Mouse (Mus musculus) hindbrain, embryonic 11.5 days (tissue): ENCODE results near the gene Gm49342. TPM values are rescaled to one million over a fixed set of nuclear protein-coding genes. Genes with fewer than 3 reads are reported as not detected.

Experiments
- ATAC-seq: fragments of 200-750 bp; cut with Nextera tagmentation; 2 replicates; pipeline ENCODE4 v1.8.0; 2017; ENCODE audit warnings: mild to moderate bottlenecking, moderate TSS enrichment, moderate library complexity; ENCODE audit not compliant: low FRiP score
- DNase-seq: peaks from one replicate; pipeline ENCODE4 v3.0.0-alpha.2; 2015; ENCODE audit warnings: low spot score
- H3K27ac ChIP-seq: fragments of 300-500 bp; sonication (generic); 2 replicates; pipeline ENCODE4 v1.5.1; 2014; ENCODE audit warnings: mild to moderate bottlenecking, low read depth, low read length
- H3K27me3 ChIP-seq: fragments of 300-500 bp; sonication (generic); 2 replicates; pipeline ENCODE4 v1.6.1; 2014; ENCODE audit warnings: mild to moderate bottlenecking, low read length, moderate library complexity, mixed read lengths; ENCODE audit not compliant: control insufficient read depth, insufficient read depth
- H3K36me3 ChIP-seq: fragments of 300-500 bp; sonication (generic); 2 replicates; pipeline ENCODE4 v1.6.1; 2014; ENCODE audit warnings: mild to moderate bottlenecking, low read length, moderate library complexity, mixed read lengths; ENCODE audit not compliant: control insufficient read depth, insufficient read depth
- H3K4me1 ChIP-seq: fragments of 300-500 bp; sonication (generic); replicated peaks from 2 replicates; pipeline ENCODE4 v1.6.1; 2014; ENCODE audit warnings: low read length, mixed read lengths; ENCODE audit not compliant: control insufficient read depth, insufficient read depth
- H3K4me2 ChIP-seq: fragments of 300-500 bp; sonication (generic); replicated peaks from 2 replicates; pipeline ENCODE4 v1.6.1; 2014; ENCODE audit warnings: mild to moderate bottlenecking, low read depth, low read length
- H3K4me3 ChIP-seq: fragments of 300-500 bp; sonication (generic); 2 replicates; pipeline ENCODE4 v1.5.1; 2014; ENCODE audit warnings: low read depth, low read length
- H3K9ac ChIP-seq: fragments of 300-500 bp; sonication (generic); 2 replicates; pipeline ENCODE4 v1.6.1; 2014; ENCODE audit warnings: low read depth, low read length
- H3K9me3 ChIP-seq: fragments of 300-500 bp; sonication (generic); 2 replicates; pipeline ENCODE4 v1.6.1; 2016; ENCODE audit warnings: low read length; ENCODE audit not compliant: control insufficient read depth
- WGBS: fragments of 180-500 bp; shearing (Covaris S2); extraction: QIAGEN DNeasy Blood & Tissue Kit; methylation state at CpG from one replicate; pipeline ENCODE4 v1.1.7; 2014; 5-methylcytosine and 5-hydroxymethylcytosine counted together
- polyA plus RNA-seq: library from polyadenylated mRNA; unstranded; fragments of >200 nt; fragmentation: Nextera tagmentation; extraction: Ambion mirVana; gene quantifications from 2 replicates; pipeline ENCODE4 v1.2.1, GENCODE M21; 2014

Gm49342 gene
- polyA plus RNA-seq, 1 experiment from 2014 or later = not detected

- H3K36me3 ChIP-seq = no peaks in the 10 kb centered on the region
- H3K4me2 ChIP-seq = no peak overlapping the region
- H3K27ac ChIP-seq = no peak overlapping the region
- ATAC-seq = no peak
- no peak overlapping the region for H3K9ac ChIP-seq
- no peaks in the 10 kb centered on the region for H3K27me3 ChIP-seq
- DNase-seq = no peak
- no peak overlapping the region for H3K4me3 ChIP-seq
- H3K4me1 ChIP-seq = no peaks in the 10 kb centered on the region
- H3K9me3 ChIP-seq = no peaks in the 10 kb centered on the region
- WGBS = 88% methylated on average over 5 of the region's 5 CpGs
Observed at GRCm38 (mm10) chr14:50981837-50982236, 37.5 kb downstream of the Gm49342 start.

GRCm38 (mm10) chr14:50987668-50988067 is 43.4 kb downstream of the Gm49342 start:
- Histone ChIP-seq H3K4me2 (no peak overlapping the region), H3K27me3 (no peaks in the 10 kb centered on the region), H3K9ac (no peak overlapping the region), H3K36me3 (no peaks in the 10 kb centered on the region), H3K27ac (no peak overlapping the region), H3K4me3 (no peak overlapping the region), H3K4me1 (no peaks in the 10 kb centered on the region), H3K9me3 (no peaks in the 10 kb centered on the region)
- WGBS = 87% methylated on average over 2 of the region's 2 CpGs
- ATAC-seq (no peak), DNase-seq (no peak)

DNA sequence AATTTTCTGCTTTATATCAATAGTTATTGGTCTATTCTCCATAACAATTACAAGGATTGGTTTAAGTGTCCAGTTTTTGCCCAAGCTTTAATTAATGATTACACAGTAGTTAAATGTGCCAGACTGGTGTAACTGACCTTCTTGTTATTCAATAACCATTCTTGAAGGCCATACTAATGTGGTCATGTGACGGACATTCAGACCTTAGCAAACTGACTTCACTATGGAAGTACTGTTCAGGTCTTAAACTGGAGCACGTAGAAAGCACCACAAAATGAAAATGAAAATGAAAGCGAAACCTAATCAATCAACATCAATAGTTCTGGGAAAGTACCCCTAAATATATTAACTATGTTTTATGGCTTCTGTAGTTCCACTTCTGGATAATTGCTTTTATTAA is 46.7 kb downstream of the Gm49342 start:
- no peak for ATAC-seq
- Histone ChIP-seq H3K9ac (no peak overlapping the region), H3K4me3 (no peak overlapping the region), H3K4me2 (no peak overlapping the region), H3K4me1 (no peaks in the 10 kb centered on the region), H3K27ac (no peak overlapping the region), H3K36me3 (no peaks in the 10 kb centered on the region), H3K9me3 (no peaks in the 10 kb centered on the region), H3K27me3 (no peaks in the 10 kb centered on the region)
- WGBS = 90% methylated on average over 3 of the region's 3 CpGs
- DNase-seq = no peak

GRCm38 (mm10) chr14:50997088-50997487 is 52.8 kb downstream of the Gm49342 start:
- H3K27ac ChIP-seq = no peak overlapping the region
- no peak overlapping the region for H3K9ac ChIP-seq
- no peak overlapping the region for H3K4me2 ChIP-seq
- DNase-seq = no peak
- no peaks in the 10 kb centered on the region for H3K4me1 ChIP-seq
- 82% methylated on average over 3 of the region's 3 CpGs for WGBS
- no peaks in the 10 kb centered on the region for H3K27me3 ChIP-seq
- no peaks in the 10 kb centered on the region for H3K9me3 ChIP-seq
- no peak overlapping the region for H3K4me3 ChIP-seq
- no peaks in the 10 kb centered on the region for H3K36me3 ChIP-seq
- no peak for ATAC-seq

DNA sequence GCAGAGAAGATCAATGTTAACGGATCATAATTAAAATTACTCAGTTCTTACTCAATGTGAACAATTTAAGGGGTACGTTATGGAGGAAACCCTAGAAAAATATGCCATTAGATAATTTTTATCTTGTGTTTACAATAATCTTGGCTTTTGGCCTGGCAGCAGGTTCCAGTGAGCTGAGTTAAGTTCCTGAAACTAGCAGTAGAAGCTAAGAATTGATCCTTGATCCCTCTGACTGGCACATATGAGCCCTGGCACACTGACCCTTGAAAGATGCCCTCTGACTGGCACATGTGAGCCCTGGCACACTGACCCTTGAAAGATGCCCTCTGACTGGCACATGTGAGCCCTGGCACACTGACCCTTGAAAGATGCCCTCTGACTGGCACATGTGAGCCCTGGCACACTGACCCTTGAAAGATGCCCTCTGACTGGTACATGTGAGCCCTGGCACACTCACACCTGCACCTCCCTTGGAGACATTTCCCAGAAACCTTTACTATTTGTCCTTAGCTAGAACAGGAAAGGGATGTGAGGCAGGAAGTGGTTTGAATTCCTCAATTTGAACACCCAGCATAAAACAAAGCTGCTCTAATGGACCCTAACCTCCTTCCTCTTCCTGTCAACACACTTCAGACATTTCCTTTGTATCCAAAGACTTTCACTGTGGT is 53.8 kb downstream of the Gm49342 start:
- no peak overlapping the region for H3K4me2 ChIP-seq
- DNase-seq (no peak), ATAC-seq (no peak)
- no peaks in the 10 kb centered on the region for H3K4me1 ChIP-seq
- no peaks in the 10 kb centered on the region for H3K27me3 ChIP-seq
- no peak overlapping the region for H3K4me3 ChIP-seq
- H3K9ac ChIP-seq = no peak overlapping the region
- H3K36me3 ChIP-seq = no peaks in the 10 kb centered on the region
- H3K27ac ChIP-seq = no peak overlapping the region
- no peaks in the 10 kb centered on the region for H3K9me3 ChIP-seq
- WGBS = 88% methylated on average over 2 of the region's 2 CpGs

DNA sequence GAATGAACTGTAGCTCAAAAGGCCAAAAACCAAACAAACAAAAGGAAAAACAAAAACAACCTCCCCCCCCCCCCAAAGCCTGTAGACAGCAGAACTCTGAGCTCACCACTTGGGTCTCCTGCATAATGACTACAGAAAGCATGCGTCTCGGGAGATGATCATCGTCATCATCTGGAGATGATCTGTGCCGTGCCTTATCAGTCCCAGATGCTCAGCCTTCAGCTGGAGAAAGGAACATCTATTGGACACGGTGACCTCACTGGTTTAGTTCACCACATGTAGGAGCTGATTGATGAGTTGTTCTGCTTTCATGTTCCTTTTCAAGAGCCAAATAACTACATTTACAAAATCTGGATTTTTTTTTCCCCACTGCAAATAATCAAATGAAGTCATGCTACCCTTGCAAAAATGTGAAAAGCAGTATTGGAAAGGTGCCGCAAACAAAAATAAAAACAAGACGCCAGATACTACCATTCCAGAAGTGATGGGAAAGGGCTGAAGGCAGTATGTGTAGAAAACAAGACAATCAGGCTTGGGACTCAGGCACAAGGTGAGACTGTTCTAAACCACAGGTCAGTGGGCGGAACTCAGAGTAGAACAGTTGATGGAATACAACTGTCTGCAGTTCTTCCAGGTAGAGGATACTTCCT is 63.0 kb downstream of the Gm49342 start, which contains the start of gene Rnase10:
Gene Rnase10 (plus strand): TSS at position 600 of the 650 bp plus-strand sequence.
- DNase-seq = no peak
- H3K27ac ChIP-seq = no peak within 1 kb of the TSS
- no peak for ATAC-seq
- H3K4me2 ChIP-seq = no peak within 1 kb of the TSS
- H3K4me3 ChIP-seq = no peak within 1 kb of the TSS
- no peaks in the 10 kb centered on the region for H3K27me3 ChIP-seq
- H3K9ac ChIP-seq = no peak within 1 kb of the TSS
- H3K9me3 ChIP-seq = no peaks in the 10 kb centered on the region
- no peaks in the 10 kb centered on the region for H3K4me1 ChIP-seq
- no peaks in the 10 kb centered on the region for H3K36me3 ChIP-seq
- 78% methylated on average over 8 of the region's 8 CpGs for WGBS

- DNase-seq (no peak), ATAC-seq (no peak)
- Histone ChIP-seq H3K4me2 (no peak overlapping the region), H3K36me3 (no peaks in the 10 kb centered on the region), H3K9me3 (no peaks in the 10 kb centered on the region), H3K9ac (no peak overlapping the region), H3K27ac (no peak overlapping the region), H3K4me1 (no peaks in the 10 kb centered on the region), H3K4me3 (no peak overlapping the region), H3K27me3 (no peaks in the 10 kb centered on the region)
- WGBS = 87% methylated on average over 13 of the region's 13 CpGs
Observed at GRCm38 (mm10) chr14:51007914-51008713, 63.8 kb downstream of the Gm49342 start.

- H3K27me3 ChIP-seq = no peaks in the 10 kb centered on the region
- no peaks in the 10 kb centered on the region for H3K36me3 ChIP-seq
- DNase-seq (no peak), ATAC-seq (no peak)
- no peaks in the 10 kb centered on the region for H3K4me1 ChIP-seq
- no peak overlapping the region for H3K4me3 ChIP-seq
- H3K9me3 ChIP-seq = no peaks in the 10 kb centered on the region
- 88% methylated on average over 4 of the region's 4 CpGs for WGBS
- no peak overlapping the region for H3K27ac ChIP-seq
- H3K9ac ChIP-seq = no peak overlapping the region
- H3K4me2 ChIP-seq = no peak overlapping the region
Observed at GRCm38 (mm10) chr14:51008781-51009180, 64.5 kb downstream of the Gm49342 start.
